Mouse (Mus musculus): ENCODE measurements around the gene Nsrp1. TPM values are rescaled to one million over a fixed set of nuclear protein-coding genes. Genes with fewer than 3 reads are reported as not detected.
A peak's percentile ranks its signal among the peaks of the same experiment; 100 is the strongest.

Nsrp1 gene
- polyA plus RNA-seq, 1 experiment from 2014 or later, result 45.1 TPM

GRCm38 (mm10) chr11:77000741-77001140 is 77.5 kb downstream of the Nsrp1 start:
- Histone ChIP-seq H3K36me3 (ENCODE audit: control insufficient read depth, insufficient read depth, low read length) (no peaks in the 10 kb centered on the region), H3K4me1 (replicated peaks; ENCODE audit: control insufficient read depth, insufficient read depth) (0 out of 2 replicates have a peak, but pooled peaks cover 2% of the 10 kb centered on the region), H3K4me3 (ENCODE audit: low read depth, low read length) (no peak overlapping the region), H3K27ac (replicated peaks) (no peak overlapping the region), H3K9me3 (ENCODE audit: control insufficient read depth, low read length) (no peaks in the 10 kb centered on the region), H3K9ac (ENCODE audit: low read length) (no peak overlapping the region), H3K27me3 (ENCODE audit: control insufficient read depth, insufficient read depth, low read length) (0 out of 2 replicates have a peak, but pooled peaks cover 2% of the 10 kb centered on the region), H3K4me2 (replicated peaks; ENCODE audit: low read depth) (no peak overlapping the region)
- 47% methylated on average over 5 of the region's 5 CpGs for WGBS
- no peak for ATAC-seq (ENCODE audit: low FRiP score, low TSS enrichment)
- peak; percentile 33 for DNase-seq (ENCODE audit: low spot score)
- no peak for TF ChIP-seq EP300 (optimal IDR thresholded peaks at IDR 0.05)
- TF ChIP-seq CTCF (IDR thresholded peaks at IDR 0.05; ENCODE audit: low read depth), result no peak

DNA sequence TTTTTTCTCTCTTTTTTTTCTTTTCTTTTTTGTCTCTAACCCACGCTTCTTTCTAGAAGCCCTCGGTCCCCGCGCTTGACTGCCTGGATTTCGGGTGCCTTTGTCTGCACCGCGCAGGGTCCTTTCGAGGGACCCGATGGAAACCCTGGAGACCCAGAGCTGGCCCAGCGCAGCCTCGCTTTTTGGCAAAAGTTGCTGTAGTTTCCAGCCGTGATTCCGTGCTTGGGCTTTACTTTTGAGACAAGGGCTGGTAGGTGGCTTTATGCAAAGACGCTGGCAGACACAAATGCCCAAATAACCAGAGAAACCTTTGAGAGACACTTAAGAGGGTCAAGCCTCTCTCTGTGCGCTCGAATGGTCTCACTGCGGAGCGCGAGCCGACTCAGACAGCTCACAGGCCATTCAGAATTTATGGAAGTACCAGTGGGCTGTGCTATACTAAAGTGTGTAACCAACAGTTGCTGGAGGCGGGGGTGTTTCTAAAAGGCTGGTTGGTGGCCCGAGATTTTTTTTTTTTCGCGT is 79.5 kb downstream of the Nsrp1 start:
- no peak for TF ChIP-seq CTCF (IDR thresholded peaks at IDR 0.05; ENCODE audit: low read depth)
- no peak for TF ChIP-seq EP300 (optimal IDR thresholded peaks at IDR 0.05)
- Histone ChIP-seq H3K27me3 (ENCODE audit: control insufficient read depth, insufficient read depth, low read length) (0 out of 2 replicates have a peak, but pooled peaks cover 2% of the 10 kb centered on the region), H3K36me3 (ENCODE audit: control insufficient read depth, insufficient read depth, low read length) (no peaks in the 10 kb centered on the region), H3K9me3 (ENCODE audit: control insufficient read depth, low read length) (no peaks in the 10 kb centered on the region), H3K27ac (replicated peaks) (no peak overlapping the region), H3K4me2 (replicated peaks; ENCODE audit: low read depth) (peak overlapping the region; percentile 78), H3K9ac (ENCODE audit: low read length) (peak overlapping the region; percentile 23), H3K4me3 (ENCODE audit: low read depth, low read length) (peak overlapping the region; percentile 47), H3K4me1 (replicated peaks; ENCODE audit: control insufficient read depth, insufficient read depth) (0 out of 2 replicates have a peak, but pooled peaks cover 2% of the 10 kb centered on the region)
- WGBS, result 16% methylated on average over 24 of the region's 24 CpGs
- DNase-seq (ENCODE audit: low spot score) (no peak), ATAC-seq (ENCODE audit: low FRiP score, low TSS enrichment) (no peak)

- peak; percentile 34 for DNase-seq (ENCODE audit: low spot score)
- peak within 1 kb of the TSS; percentile 23 for H3K9ac ChIP-seq (ENCODE audit: low read length)
- H3K9me3 ChIP-seq (ENCODE audit: control insufficient read depth, low read length), result no peaks in the 10 kb centered on the region
- H3K27ac ChIP-seq (replicated peaks), result no peak within 1 kb of the TSS
- ATAC-seq (ENCODE audit: low FRiP score, low TSS enrichment), result no peak
- 0 out of 2 replicates have a peak, but pooled peaks cover 2% of the 10 kb centered on the region for H3K27me3 ChIP-seq (ENCODE audit: control insufficient read depth, insufficient read depth, low read length)
- peak within 1 kb of the TSS; percentile 78 for H3K4me2 ChIP-seq (replicated peaks; ENCODE audit: low read depth)
- TF ChIP-seq EP300 (optimal IDR thresholded peaks at IDR 0.05) (no peak), CTCF (IDR thresholded peaks at IDR 0.05; ENCODE audit: low read depth) (no peak)
- 0 out of 2 replicates have a peak, but pooled peaks cover 2% of the 10 kb centered on the region for H3K4me1 ChIP-seq (replicated peaks; ENCODE audit: control insufficient read depth, insufficient read depth)
- H3K4me3 ChIP-seq (ENCODE audit: low read depth, low read length), result peak within 1 kb of the TSS; percentile 47
- no peaks in the 10 kb centered on the region for H3K36me3 ChIP-seq (ENCODE audit: control insufficient read depth, insufficient read depth, low read length)
- under 1% methylated on average over 50 of the region's 52 CpGs for WGBS
Observed at GRCm38 (mm10) chr11:76997916-76998704, 80.1 kb downstream of the Nsrp1 start, which contains the start of gene Slc6a4. Gene Slc6a4 (plus strand): TSS chr11:76998603.

- WGBS, result under 1% methylated on average over 21 of the region's 21 CpGs
- Histone ChIP-seq H3K4me1 (replicated peaks; ENCODE audit: control insufficient read depth, insufficient read depth) (0 out of 2 replicates have a peak, but pooled peaks cover 2% of the 10 kb centered on the region), H3K9me3 (ENCODE audit: control insufficient read depth, low read length) (no peaks in the 10 kb centered on the region), H3K36me3 (ENCODE audit: control insufficient read depth, insufficient read depth, low read length) (no peaks in the 10 kb centered on the region), H3K27ac (replicated peaks) (no peak overlapping the region), H3K4me3 (ENCODE audit: low read depth, low read length) (peak overlapping the region; percentile 47), H3K4me2 (replicated peaks; ENCODE audit: low read depth) (peak overlapping the region; percentile 78), H3K9ac (ENCODE audit: low read length) (no peak overlapping the region), H3K27me3 (ENCODE audit: control insufficient read depth, insufficient read depth, low read length) (0 out of 2 replicates have a peak, but pooled peaks cover 2% of the 10 kb centered on the region)
- ATAC-seq (ENCODE audit: low FRiP score, low TSS enrichment) (peak; percentile 86), DNase-seq (ENCODE audit: low spot score) (peak; percentile 91)
- TF ChIP-seq CTCF (IDR thresholded peaks at IDR 0.05; ENCODE audit: low read depth) (peak; percentile 93), EP300 (optimal IDR thresholded peaks at IDR 0.05) (no peak)
Observed at GRCm38 (mm10) chr11:76997305-76997704, 80.9 kb downstream of the Nsrp1 start.

DNA sequence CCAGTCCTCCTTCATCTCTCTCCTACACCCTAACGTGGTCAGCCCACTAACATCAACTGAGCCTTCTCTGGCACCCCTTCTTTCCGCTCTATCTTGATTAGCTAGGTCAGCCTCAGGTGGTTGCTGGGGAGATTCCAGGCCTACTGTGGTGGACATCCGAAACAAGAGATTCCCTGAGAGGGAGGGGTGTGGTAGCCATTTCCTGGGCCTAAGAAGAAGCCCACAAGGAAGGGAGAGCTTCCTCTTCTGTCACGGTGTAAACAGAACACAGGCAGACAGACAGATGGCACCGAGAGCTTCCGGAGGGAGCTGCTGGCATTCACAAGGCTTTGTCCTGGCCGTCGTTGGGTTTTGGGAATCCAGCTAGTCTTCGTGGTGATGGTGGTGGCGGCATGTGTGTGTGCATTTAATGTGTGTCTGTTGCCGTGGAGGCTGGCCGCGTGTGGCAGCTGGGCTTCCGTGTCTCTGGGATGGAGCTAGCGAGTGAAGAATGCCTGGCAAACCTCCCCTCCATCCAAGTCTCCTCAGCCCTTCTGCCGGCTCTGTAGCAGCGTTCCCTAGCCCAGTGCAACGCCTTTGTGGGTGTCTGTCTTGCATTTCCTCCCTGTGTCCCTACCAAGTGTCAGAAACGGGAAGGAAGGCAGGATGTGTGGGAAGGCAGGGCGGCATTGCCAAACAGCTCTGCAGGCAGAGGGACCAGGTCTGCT is 82.1 kb downstream of the Nsrp1 start:
- Histone ChIP-seq H3K27me3 (ENCODE audit: control insufficient read depth, insufficient read depth, low read length) (0 out of 2 replicates have a peak, but pooled peaks cover 2% of the 10 kb centered on the region), H3K9me3 (ENCODE audit: control insufficient read depth, low read length) (no peaks in the 10 kb centered on the region), H3K4me3 (ENCODE audit: low read depth, low read length) (no peak overlapping the region), H3K9ac (ENCODE audit: low read length) (no peak overlapping the region), H3K4me1 (replicated peaks; ENCODE audit: control insufficient read depth, insufficient read depth) (0 out of 2 replicates have a peak, but pooled peaks cover 2% of the 10 kb centered on the region), H3K36me3 (ENCODE audit: control insufficient read depth, insufficient read depth, low read length) (no peaks in the 10 kb centered on the region), H3K4me2 (replicated peaks; ENCODE audit: low read depth) (no peak overlapping the region), H3K27ac (replicated peaks) (no peak overlapping the region)
- WGBS, result 60% methylated on average over 20 of the region's 20 CpGs
- TF ChIP-seq EP300 (optimal IDR thresholded peaks at IDR 0.05) (no peak), CTCF (IDR thresholded peaks at IDR 0.05; ENCODE audit: low read depth) (no peak)
- ATAC-seq (ENCODE audit: low FRiP score, low TSS enrichment) (no peak), DNase-seq (ENCODE audit: low spot score) (no peak)

MicroRNAs within 50 kb of the gene (microRNA counts, 519-probe panel; counts per million panel counts)
- microRNA mmu-miR-423-3p (4,259 counts per million, percentile 36 among the panel's probes with 10 or more counts), microRNA mmu-miR-423-5p (4,130 counts per million, percentile 32 among the panel's probes with 10 or more counts)

Small RNA genes within 50 kb of the gene (microRNA-seq; reads per million reads assigned to microRNA genes)
- 2,757 reads per million, percentile 84 among the genes with 10 or more reads in this experiment for gene Mir423

Other genes with a start within 250 kb of the Nsrp1 start
- 15.9 and 16.1 TPM in 2 replicates for gene Cpd, start 231.4 kb downstream of the Nsrp1 start, polyA plus RNA-seq (2015; fragmentation: Nextera tagmentation; extraction: Ambion mirVana)
- 1.7 and 1.9 TPM in 2 replicates for gene Tmigd1, start 176.3 kb downstream of the Nsrp1 start, polyA plus RNA-seq (2015; fragmentation: Nextera tagmentation; extraction: Ambion mirVana)
- 118 TPM in 2 replicates for gene Blmh, start 153.6 kb downstream of the Nsrp1 start, polyA plus RNA-seq (2015; fragmentation: Nextera tagmentation; extraction: Ambion mirVana)
- gene Slc6a4, start 79.8 kb downstream of the Nsrp1 start, polyA plus RNA-seq (2015; fragmentation: Nextera tagmentation; extraction: Ambion mirVana), result 0.29 and 0.30 TPM in 2 replicates
- gene Efcab5, start 110.5 kb upstream of the Nsrp1 start, polyA plus RNA-seq (2015; fragmentation: Nextera tagmentation; extraction: Ambion mirVana), result 0.12 and 0.15 TPM in 2 replicates
- 3.0 and 3.5 TPM in 2 replicates for gene Ssh2, start 137.9 kb upstream of the Nsrp1 start, polyA plus RNA-seq (2015; fragmentation: Nextera tagmentation; extraction: Ambion mirVana)